Mouse (Mus musculus) fibroblast of lung, adult 2 months (primary cell): ENCODE measurements around the gene Desi1.

ENCODE experiments used
- DNase-seq: peaks from one replicate; pipeline ENCODE4 v3.0.0-alpha.2; 2011; ENCODE audit warnings: low read depth

The Desi1 gene

GRCm38 (mm10) chr15:82033762-82034161 lies at the start of gene Desi1:
Desi1 (minus strand) TSS chr15:82033862.
- no peak for DNase-seq

DNA sequence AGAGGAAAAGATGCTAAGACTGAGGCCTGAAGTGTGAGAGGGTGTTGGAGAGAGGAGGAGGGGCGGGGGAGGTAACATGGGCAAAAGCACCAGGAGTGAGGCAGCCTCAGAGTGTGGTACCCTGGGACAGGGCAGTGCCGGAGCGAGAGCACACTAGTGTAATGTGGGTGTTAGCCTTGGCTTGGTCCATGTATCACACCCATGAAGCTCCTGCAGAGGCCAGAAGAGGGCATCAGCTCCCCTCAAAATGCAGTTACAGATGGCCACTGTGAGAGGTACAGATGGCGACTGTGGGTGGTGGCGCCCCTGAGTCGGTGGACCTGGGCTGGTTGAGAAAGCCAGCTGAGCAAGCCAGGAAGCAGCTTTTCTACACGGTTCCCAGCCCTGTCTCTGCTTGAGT lies 47.5 kb upstream of the Desi1 start:
- DNase-seq, result peak; percentile 6

- no peak for DNase-seq
These were observed 46.2 kb upstream of the Desi1 start for GRCm38 (mm10) chr15:82079883-82080282.

DNA sequence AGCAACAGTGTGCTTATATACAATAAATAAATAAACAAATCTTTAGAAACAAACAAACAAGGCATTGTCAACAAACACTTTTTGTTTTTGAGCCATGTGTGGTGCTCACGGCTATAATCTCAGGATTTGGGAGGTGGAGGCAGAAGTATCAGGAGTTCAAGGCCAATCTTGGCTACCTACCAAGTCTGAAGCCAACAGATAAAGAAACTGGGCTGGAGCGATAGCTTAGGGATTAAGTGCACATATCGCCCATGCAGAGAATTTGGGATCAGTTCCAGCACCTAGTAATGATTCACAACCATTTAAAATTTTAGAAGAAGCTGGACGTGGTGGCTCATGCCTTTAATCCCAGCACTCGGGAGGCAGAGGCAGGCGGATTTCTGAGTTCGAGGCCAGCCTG lies 39.8 kb upstream of the Desi1 start:
- no peak for DNase-seq

- DNase-seq, result no peak
These were observed 38.3 kb upstream of the Desi1 start for GRCm38 (mm10) chr15:82071816-82072469.

GRCm38 (mm10) chr15:82069898-82070297 lies 36.2 kb upstream of the Desi1 start, which contains the start of gene Mei1:
Mei1 (plus strand) TSS chr15:82069996.
- DNase-seq, result no peak

GRCm38 (mm10) chr15:82065511-82065910 lies 31.8 kb upstream of the Desi1 start:
- DNase-seq, result peak; percentile 37

- no peak for DNase-seq
These were observed 30.2 kb upstream of the Desi1 start for GRCm38 (mm10) chr15:82063909-82064308.

DNA sequence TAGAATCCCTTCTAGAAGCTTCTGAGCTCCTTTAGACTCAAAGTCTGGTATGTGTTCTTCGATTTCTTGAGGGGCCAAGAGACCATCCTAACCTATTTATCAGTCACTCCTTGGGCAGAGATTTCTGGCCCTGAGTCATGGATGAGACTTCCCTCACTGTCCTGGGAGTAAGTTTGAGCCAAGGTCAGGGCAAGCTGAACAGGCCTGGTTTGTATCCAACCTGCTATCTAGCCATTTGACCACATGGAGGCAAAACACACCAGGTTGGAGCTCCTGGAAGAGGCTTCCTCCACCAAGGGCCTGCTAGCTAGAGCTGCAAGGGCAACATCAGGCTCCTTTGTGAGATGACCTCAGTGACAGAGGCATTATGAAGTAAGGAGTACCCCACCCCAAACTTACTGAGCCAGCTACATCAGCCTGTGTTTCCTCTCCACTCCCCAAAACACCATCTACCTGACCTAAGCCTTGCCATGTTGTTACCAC lies 25.1 kb upstream of the Desi1 start, which contains the start of gene 4930407I10Rik:
4930407I10Rik (plus strand) TSS at position 433 of the 483 bp plus-strand sequence.
- DNase-seq, result no peak

DNA sequence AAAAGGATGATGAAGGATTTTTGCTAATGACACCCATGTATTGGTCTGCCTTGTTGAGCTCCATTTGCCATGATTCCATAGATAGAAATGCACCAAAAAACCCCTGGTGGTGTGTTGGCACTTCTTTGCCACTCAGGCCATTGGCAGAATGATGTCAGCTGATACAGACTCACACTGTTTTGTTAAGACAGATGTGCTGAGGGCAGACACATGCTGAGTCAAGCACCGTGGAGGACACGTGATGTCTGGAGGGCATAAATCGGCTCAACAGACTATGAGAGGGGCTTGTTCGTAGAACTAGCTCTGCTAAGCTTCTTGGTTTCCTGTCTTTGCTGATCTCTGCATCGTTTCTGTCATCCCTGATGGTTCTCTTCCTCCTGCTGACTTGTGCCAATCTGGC lies 18.9 kb upstream of the Desi1 start:
- no peak for DNase-seq

- peak; percentile 56 for DNase-seq
These were observed 13.6 kb upstream of the Desi1 start, which contains the start of gene Snu13 for GRCm38 (mm10) chr15:82047080-82047883. Snu13 (minus strand) TSS chr15:82047598.

- DNase-seq, result no peak
These were observed 12.7 kb upstream of the Desi1 start for GRCm38 (mm10) chr15:82046246-82046891.

GRCm38 (mm10) chr15:82044166-82044784 lies 10.6 kb upstream of the Desi1 start:
- no peak for DNase-seq

DNA sequence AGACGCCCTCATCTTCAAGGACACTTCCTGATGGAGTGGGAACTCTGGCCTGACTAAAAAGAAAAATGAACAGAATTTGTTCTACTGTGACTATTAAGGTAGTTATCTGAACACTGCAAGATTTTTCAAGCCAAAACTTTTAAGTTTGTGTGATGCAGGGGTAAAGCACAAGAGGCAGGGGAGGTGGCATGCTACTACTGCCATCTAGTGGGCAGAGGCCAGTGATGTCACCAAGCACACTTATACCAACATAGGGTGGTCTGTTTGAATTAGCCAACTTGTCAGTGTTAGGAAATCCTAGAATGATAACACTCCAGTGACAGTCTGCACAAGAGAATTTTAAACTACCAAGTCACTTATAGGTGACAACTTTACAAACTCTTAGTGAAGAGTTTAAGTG lies 7.0 kb upstream of the Desi1 start:
- no peak for DNase-seq

- no peak for DNase-seq
These were observed 2.4 kb upstream of the Desi1 start for GRCm38 (mm10) chr15:82035904-82036689.

- DNase-seq, result no peak
These were observed 1.3 kb downstream of the Desi1 start for GRCm38 (mm10) chr15:82032386-82032785.

DNA sequence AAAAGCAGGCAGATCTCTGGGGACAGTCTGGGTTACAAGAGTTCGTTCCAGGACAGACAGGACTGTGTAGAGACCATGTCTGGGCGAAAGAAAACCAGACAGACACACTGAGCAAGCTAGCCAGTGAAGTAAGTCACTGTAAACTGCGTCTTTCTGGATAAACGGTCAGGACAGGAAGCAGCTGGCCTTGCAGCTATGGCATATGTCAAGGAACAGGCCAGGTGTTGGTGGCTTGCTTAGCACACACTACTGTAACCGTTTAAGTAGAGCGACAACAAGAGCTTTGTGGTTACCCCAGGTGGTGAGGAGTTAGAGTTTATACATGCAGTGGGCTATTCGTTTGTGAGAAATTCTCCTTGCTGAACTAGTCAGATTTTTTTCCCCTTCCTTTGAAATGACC lies 5.9 kb downstream of the Desi1 start:
- DNase-seq, result no peak

DNA sequence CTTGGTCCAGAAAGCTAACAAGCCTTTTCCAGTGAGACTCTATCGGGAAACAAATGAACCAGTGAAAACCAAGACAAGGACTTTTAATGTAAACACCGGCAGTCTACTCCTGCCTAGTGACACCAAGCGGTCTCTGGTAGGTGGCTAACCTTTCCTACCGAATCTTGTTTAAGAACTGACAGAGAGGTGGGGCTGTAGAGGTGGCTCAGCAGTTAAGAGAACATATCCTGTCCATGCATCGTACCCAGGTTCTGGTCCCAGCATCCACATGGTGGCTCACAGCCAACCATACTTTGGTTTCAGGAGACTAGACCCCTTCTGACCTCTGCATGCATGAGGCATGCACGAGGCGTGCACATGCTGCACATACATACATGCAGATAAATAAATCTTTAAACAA lies 6.4 kb downstream of the Desi1 start:
- no peak for DNase-seq

- no peak for DNase-seq
These were observed 9.6 kb downstream of the Desi1 start for GRCm38 (mm10) chr15:82023965-82024635.

DNA sequence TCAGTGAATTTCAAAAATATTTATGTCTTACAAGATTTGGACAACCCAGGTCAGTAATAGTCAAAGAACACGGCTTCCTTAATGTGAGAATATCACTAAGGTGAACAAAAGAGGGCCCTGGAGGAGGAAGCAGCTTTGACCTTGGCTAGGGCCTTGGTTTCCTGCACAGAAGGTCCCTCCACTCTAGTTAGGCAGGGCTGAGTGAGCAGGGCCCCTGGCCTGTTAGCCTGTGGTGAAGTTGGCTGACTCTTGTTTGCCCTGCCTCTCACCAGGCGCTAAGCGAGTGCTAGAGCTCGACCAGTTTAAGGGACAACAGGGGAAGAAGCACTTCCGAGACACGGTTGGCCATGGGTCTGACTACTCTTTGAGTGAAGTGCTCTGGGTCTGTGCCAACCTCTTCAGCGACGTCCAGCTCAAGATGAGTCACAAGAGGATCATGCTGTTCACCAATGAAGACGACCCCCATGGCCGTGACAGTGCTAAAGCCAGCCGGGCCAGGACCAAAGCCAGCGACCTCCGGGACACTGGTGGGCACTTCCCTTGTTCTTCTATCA lies 11.1 kb downstream of the Desi1 start:
- no peak for DNase-seq
